Mouse (Mus musculus): ENCODE results near the gene H1foo. TPM values are rescaled to one million over a fixed set of nuclear protein-coding genes. Genes with fewer than 3 reads are reported as not detected.

H1foo gene
- not detected in 2 replicates for polyA plus RNA-seq (2015; fragmentation: Nextera tagmentation; extraction: Ambion mirVana)

DNA sequence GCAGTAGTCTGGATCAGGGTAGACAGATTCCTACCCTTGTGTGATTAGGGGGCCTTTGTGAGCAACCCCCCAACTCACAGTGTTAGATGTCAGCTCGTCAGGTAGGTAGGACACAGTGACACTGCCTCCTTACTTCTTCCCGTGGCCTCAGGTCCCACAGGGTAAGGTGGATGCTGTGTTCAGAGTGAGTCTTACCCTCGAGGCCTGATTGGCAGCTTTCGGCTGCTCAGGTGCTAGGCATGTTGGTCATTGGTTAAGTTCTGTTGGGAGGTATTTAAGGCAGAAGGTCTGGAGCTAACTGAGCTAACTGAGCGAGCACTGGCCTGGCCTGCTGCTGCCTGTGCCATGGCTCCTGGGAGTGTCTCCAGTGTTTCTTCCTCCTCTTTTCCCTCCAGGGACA is at the start of gene H1foo:
Gene H1foo, plus strand, starts transcription at position 301 of the 400 bp plus-strand sequence.
- Histone ChIP-seq H3K9me3 (replicated peaks) (no peaks in the 10 kb centered on the region), H3K4me3 (replicated peaks) (no peak within 1 kb of the TSS), H3K9ac (no peak within 1 kb of the TSS), H3K36me3 (no peaks in the 10 kb centered on the region), H3K4me1 (peaks cover 18% of the 10 kb centered on the region), H3K27ac (replicated peaks) (no peak within 1 kb of the TSS), H3K27me3 (no peaks in the 10 kb centered on the region), H3K4me2 (replicated peaks) (no peak within 1 kb of the TSS)
- ATAC-seq (ENCODE audit: insufficient number of reproducible peaks, low FRiP score, low TSS enrichment, low read depth): no peak
- WGBS: 83% methylated on average over 5 of the region's 5 CpGs

DNA sequence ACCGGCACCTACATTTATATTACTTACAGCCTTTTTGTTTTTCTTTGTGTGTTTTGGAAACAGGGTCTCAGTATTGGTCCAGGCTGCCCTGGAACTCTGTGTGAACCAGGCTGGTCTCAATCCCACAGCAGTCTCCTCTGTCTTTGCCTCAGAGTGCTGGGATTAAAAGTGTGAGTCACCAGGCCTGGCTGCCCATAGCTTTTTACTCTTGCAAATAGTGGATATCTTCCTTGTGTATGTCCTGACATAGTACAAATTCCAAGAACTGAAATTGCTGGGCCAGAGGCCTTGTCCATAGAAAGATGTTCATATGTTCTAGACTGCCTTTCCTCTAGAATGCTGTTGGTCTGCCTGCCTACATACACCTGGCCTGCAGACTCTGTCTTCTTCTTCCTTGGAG is 48.4 kb upstream of the H1foo start:
- peak overlapping the region; percentile 58; the same call in 1 of the 2 replicates for H3K27ac ChIP-seq (replicated peaks)
- H3K4me3 ChIP-seq (replicated peaks): no peak overlapping the region
- no peak for ATAC-seq (ENCODE audit: insufficient number of reproducible peaks, low FRiP score, low TSS enrichment, low read depth)
- H3K27me3 ChIP-seq: no peaks in the 10 kb centered on the region
- no peak overlapping the region for H3K4me2 ChIP-seq (replicated peaks)
- no peaks in the 10 kb centered on the region for H3K9me3 ChIP-seq (replicated peaks)
- H3K36me3 ChIP-seq: 0 out of 2 replicates have a peak, but pooled peaks cover 11% of the 10 kb centered on the region
- 82% methylated on average over 1 of the region's 1 CpGs for WGBS
- no peak overlapping the region for H3K9ac ChIP-seq
- peaks cover 26% of the 10 kb centered on the region for H3K4me1 ChIP-seq

- no peaks in the 10 kb centered on the region for H3K9me3 ChIP-seq (replicated peaks)
- H3K4me2 ChIP-seq (replicated peaks): no peak overlapping the region
- H3K36me3 ChIP-seq: 0 out of 2 replicates have a peak, but pooled peaks cover 11% of the 10 kb centered on the region
- H3K4me3 ChIP-seq (replicated peaks): no peak overlapping the region
- WGBS: 48% methylated on average over 4 of the region's 4 CpGs
- no peaks in the 10 kb centered on the region for H3K27me3 ChIP-seq
- peaks cover 27% of the 10 kb centered on the region for H3K4me1 ChIP-seq
- H3K27ac ChIP-seq (replicated peaks): peak overlapping the region; percentile 58
- no peak overlapping the region for H3K9ac ChIP-seq
- no peak for ATAC-seq (ENCODE audit: insufficient number of reproducible peaks, low FRiP score, low TSS enrichment, low read depth)
Observed at GRCm38 (mm10) chr6:115897117-115897516, 47.6 kb upstream of the H1foo start.

DNA sequence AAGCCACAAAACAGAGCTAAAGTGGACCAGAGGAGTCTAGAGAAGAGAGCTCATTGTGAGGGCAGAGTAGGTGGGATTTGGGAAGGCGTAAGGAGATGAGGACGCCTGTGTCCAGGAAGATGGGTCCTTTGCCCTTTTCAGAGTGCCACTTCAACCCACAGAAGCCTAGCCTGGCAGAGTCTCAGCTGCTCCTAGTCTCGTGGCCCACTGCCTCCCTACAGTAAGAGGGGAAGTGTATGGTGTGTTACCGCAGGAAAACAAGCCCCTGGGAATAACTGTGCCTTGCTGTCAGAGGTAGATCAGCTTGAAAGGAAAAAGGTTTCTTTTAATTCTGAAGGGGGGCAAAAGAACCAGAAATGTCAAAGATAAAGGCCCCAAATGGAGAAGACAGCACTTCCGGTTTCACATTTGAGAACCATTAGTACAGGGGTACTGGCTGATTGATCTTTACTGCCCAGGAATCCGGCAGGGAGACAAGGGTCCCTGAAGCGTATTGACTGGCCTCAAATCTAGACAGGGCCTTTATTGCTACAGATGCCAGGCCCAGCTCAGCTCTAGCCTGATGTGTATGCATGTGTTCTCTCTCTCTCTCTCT is 46.7 kb upstream of the H1foo start:
- H3K4me1 ChIP-seq: peaks cover 27% of the 10 kb centered on the region
- ATAC-seq (ENCODE audit: insufficient number of reproducible peaks, low FRiP score, low TSS enrichment, low read depth): no peak
- H3K9me3 ChIP-seq (replicated peaks): no peaks in the 10 kb centered on the region
- 0 out of 2 replicates have a peak overlapping the region, but pooled peaks have one; percentile 58 for H3K27ac ChIP-seq (replicated peaks)
- H3K27me3 ChIP-seq: no peaks in the 10 kb centered on the region
- 0 out of 2 replicates have a peak, but pooled peaks cover 11% of the 10 kb centered on the region for H3K36me3 ChIP-seq
- WGBS: 57% methylated on average over 7 of the region's 7 CpGs
- no peak overlapping the region for H3K4me3 ChIP-seq (replicated peaks)
- no peak overlapping the region for H3K4me2 ChIP-seq (replicated peaks)
- no peak overlapping the region for H3K9ac ChIP-seq

DNA sequence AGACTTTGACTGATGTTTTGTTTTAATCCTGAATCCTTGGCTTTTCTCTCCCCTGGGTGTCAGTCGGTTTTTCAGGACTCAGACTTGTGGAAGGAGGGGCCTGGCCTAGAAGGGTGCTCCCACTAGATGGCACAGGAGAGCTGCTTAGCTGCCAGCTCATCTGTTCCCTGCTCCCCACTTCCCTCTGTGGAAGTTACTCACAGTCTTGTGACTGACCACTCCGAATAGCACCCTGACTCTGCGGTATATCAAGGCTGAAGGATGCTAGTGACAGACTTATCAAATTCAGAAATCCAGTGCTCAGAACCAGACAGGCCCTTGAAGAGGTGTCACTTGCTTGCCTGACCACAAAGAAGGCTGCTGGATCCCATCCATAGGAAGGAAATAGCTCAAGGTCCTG is 43.7 kb upstream of the H1foo start:
- Histone ChIP-seq H3K4me1 (peaks cover 27% of the 10 kb centered on the region), H3K36me3 (peaks cover 7% of the 10 kb centered on the region; the same call in 1 of the 2 replicates), H3K9me3 (replicated peaks) (no peaks in the 10 kb centered on the region), H3K27ac (replicated peaks) (peak overlapping the region; percentile 48; the same call in 1 of the 2 replicates), H3K27me3 (no peaks in the 10 kb centered on the region), H3K4me2 (replicated peaks) (no peak overlapping the region), H3K9ac (no peak overlapping the region), H3K4me3 (replicated peaks) (no peak overlapping the region)
- WGBS: 23% methylated on average over 3 of the region's 3 CpGs
- ATAC-seq (ENCODE audit: insufficient number of reproducible peaks, low FRiP score, low TSS enrichment, low read depth): peak; percentile 55

DNA sequence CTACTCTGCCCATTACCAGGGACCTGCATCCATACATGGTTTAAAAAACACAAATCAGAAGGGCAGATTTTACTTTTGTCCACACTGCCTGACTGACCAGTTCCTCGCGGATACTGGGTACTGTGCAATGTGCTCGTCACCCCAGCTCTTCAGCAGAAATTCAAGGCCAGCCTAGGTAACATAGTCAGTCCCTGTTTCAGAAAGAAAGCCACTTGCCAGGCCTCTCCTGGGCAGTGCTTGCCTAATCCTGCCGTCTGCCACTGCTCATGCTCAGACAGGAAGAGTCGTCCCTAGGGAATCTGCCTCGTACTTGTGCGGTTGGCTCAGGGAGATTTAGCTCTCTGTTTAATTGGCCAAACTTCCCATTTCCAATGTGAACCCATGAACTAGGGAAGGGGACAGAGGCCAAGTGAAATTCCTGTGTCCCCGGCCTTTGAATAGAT is 43.2 kb upstream of the H1foo start:
- no peak overlapping the region for H3K4me2 ChIP-seq (replicated peaks)
- H3K4me1 ChIP-seq: peaks cover 25% of the 10 kb centered on the region
- H3K36me3 ChIP-seq: peaks cover 10% of the 10 kb centered on the region
- H3K27ac ChIP-seq (replicated peaks): peak overlapping the region; percentile 48; the same call in 1 of the 2 replicates
- WGBS: 52% methylated on average over 8 of the region's 8 CpGs
- H3K4me3 ChIP-seq (replicated peaks): no peak overlapping the region
- ATAC-seq (ENCODE audit: insufficient number of reproducible peaks, low FRiP score, low TSS enrichment, low read depth): no peak
- no peaks in the 10 kb centered on the region for H3K27me3 ChIP-seq
- H3K9ac ChIP-seq: no peak overlapping the region
- no peaks in the 10 kb centered on the region for H3K9me3 ChIP-seq (replicated peaks)

- WGBS: 62% methylated on average over 3 of the region's 3 CpGs
- no peak for ATAC-seq (ENCODE audit: insufficient number of reproducible peaks, low FRiP score, low TSS enrichment, low read depth)
Observed at GRCm38 (mm10) chr6:115902545-115902944, 42.2 kb upstream of the H1foo start.

GRCm38 (mm10) chr6:115905568-115905967 is 39.2 kb upstream of the H1foo start:
- H3K36me3 ChIP-seq: peaks cover 25% of the 10 kb centered on the region
- H3K27me3 ChIP-seq: no peaks in the 10 kb centered on the region
- H3K27ac ChIP-seq (replicated peaks): no peak overlapping the region
- no peak overlapping the region for H3K9ac ChIP-seq
- no peak overlapping the region for H3K4me2 ChIP-seq (replicated peaks)
- peaks cover 10% of the 10 kb centered on the region for H3K4me1 ChIP-seq
- ATAC-seq (ENCODE audit: insufficient number of reproducible peaks, low FRiP score, low TSS enrichment, low read depth): no peak
- 92% methylated on average over 6 of the region's 6 CpGs for WGBS
- H3K9me3 ChIP-seq (replicated peaks): no peaks in the 10 kb centered on the region
- H3K4me3 ChIP-seq (replicated peaks): no peak overlapping the region

More at GRCm38 (mm10) chr6:115902545-115902944, 42.2 kb upstream of the H1foo start:
- no peaks in the 10 kb centered on the region for H3K27me3 ChIP-seq
- no peak overlapping the region for H3K27ac ChIP-seq (replicated peaks)
- H3K4me3 ChIP-seq (replicated peaks): no peak overlapping the region
- H3K9ac ChIP-seq: no peak overlapping the region
- peaks cover 19% of the 10 kb centered on the region for H3K36me3 ChIP-seq
- no peaks in the 10 kb centered on the region for H3K9me3 ChIP-seq (replicated peaks)
- peaks cover 15% of the 10 kb centered on the region for H3K4me1 ChIP-seq
- no peak overlapping the region for H3K4me2 ChIP-seq (replicated peaks)

DNA sequence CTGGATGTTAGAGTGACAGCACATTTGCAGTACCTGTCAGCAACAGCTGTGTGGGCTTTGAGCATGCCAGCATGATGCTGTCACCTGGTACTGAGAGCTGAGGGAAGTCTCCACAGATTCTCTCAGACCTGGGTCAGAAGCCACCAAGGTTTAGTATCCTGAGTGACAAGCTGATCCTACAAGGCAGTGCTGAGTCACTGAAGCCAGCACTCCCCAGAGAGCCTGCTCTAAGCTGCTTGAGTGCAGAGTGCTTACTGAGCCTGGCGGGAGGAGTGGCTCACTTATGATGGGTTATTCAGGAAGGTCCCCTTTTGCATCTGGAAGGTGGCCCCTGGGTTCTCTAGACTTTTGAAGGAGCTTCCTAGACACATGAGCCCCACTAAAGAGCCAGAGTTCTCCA is 38.3 kb upstream of the H1foo start:
- no peak for ATAC-seq (ENCODE audit: insufficient number of reproducible peaks, low FRiP score, low TSS enrichment, low read depth)
- H3K27me3 ChIP-seq: no peaks in the 10 kb centered on the region
- WGBS: 78% methylated on average over 1 of the region's 1 CpGs
- peaks cover 25% of the 10 kb centered on the region for H3K36me3 ChIP-seq
- no peaks in the 10 kb centered on the region for H3K9me3 ChIP-seq (replicated peaks)
- H3K4me1 ChIP-seq: peaks cover 6% of the 10 kb centered on the region
- no peak overlapping the region for H3K4me3 ChIP-seq (replicated peaks)
- no peak overlapping the region for H3K4me2 ChIP-seq (replicated peaks)
- H3K9ac ChIP-seq: no peak overlapping the region
- no peak overlapping the region for H3K27ac ChIP-seq (replicated peaks)

- no peak overlapping the region for H3K4me3 ChIP-seq (replicated peaks)
- H3K27me3 ChIP-seq: no peaks in the 10 kb centered on the region
- H3K4me1 ChIP-seq: peaks cover 1% of the 10 kb centered on the region
- WGBS: 81% methylated on average over 2 of the region's 2 CpGs
- H3K9ac ChIP-seq: no peak overlapping the region
- H3K9me3 ChIP-seq (replicated peaks): no peaks in the 10 kb centered on the region
- H3K4me2 ChIP-seq (replicated peaks): no peak overlapping the region
- no peak for ATAC-seq (ENCODE audit: insufficient number of reproducible peaks, low FRiP score, low TSS enrichment, low read depth)
- H3K27ac ChIP-seq (replicated peaks): no peak overlapping the region
- H3K36me3 ChIP-seq: peaks cover 25% of the 10 kb centered on the region
Observed at GRCm38 (mm10) chr6:115906871-115907270, 37.9 kb upstream of the H1foo start.

DNA sequence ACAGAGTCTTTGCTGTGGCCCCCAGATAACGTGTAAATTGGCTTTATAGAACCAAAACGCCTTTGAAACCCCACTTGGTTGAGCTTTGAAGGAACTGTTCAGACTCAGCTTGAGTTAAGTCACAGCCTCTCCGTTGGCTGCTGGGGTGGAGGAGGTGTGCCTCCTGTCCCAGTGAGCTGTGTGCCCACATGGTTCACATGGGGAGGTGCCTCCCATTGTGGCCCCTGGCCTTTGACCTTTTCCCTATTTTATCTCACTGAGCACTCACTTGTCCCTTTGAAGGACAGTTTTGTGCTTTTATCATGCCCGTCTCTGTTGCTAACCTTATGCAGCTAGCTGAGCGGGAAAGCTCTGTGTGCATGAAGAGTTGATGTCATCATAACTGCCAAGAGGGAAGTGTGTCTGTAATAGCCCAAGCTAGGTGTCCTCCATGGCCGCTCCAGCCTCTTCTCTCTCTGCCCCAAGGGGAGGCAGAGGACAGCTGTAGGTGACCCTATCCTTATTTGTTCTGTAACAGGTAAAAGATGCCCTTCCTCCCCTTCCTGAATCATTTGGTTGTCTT is 36.2 kb upstream of the H1foo start:
- no peak overlapping the region for H3K27ac ChIP-seq (replicated peaks)
- ATAC-seq (ENCODE audit: insufficient number of reproducible peaks, low FRiP score, low TSS enrichment, low read depth): no peak
- no peak overlapping the region for H3K4me2 ChIP-seq (replicated peaks)
- 65% methylated on average over 6 of the region's 6 CpGs for WGBS
- H3K36me3 ChIP-seq: peaks cover 25% of the 10 kb centered on the region
- H3K4me1 ChIP-seq: no peaks in the 10 kb centered on the region
- H3K27me3 ChIP-seq: no peaks in the 10 kb centered on the region
- H3K4me3 ChIP-seq (replicated peaks): no peak overlapping the region
- no peak overlapping the region for H3K9ac ChIP-seq
- H3K9me3 ChIP-seq (replicated peaks): no peaks in the 10 kb centered on the region
